Mouse (Mus musculus): ENCODE data around the gene Slc22a4. TPM values are rescaled to one million over a fixed set of nuclear protein-coding genes. Genes with fewer than 3 reads are reported as not detected.
"Not testable (repeated sequence)": the region's sequence is repeated elsewhere in the genome, so short reads cannot be mapped to it uniquely, and the experiment has no call there.

Gene Slc22a4
- total RNA-seq, 2 experiments from 2014 or later: 4.6 to 5.8 TPM

GRCm38 (mm10) chr11:54058056-54058617 is 30.2 kb upstream of the Slc22a4 start:
- DNase-seq: no peak

GRCm38 (mm10) chr11:54057428-54057827 is 29.5 kb upstream of the Slc22a4 start:
- no peak for DNase-seq

GRCm38 (mm10) chr11:54056132-54056531 is 28.2 kb upstream of the Slc22a4 start:
- DNase-seq: no peak

- DNase-seq: peak; percentile 64 to 78
These were observed 26.4 kb upstream of the Slc22a4 start for GRCm38 (mm10) chr11:54054257-54054656.

GRCm38 (mm10) chr11:54053090-54053489 is 25.2 kb upstream of the Slc22a4 start:
- no peak for DNase-seq

- no peak for DNase-seq
These were observed 24.2 kb upstream of the Slc22a4 start for GRCm38 (mm10) chr11:54052128-54052527.

- no peak for DNase-seq
These were observed 23.3 kb upstream of the Slc22a4 start for GRCm38 (mm10) chr11:54051161-54051560.

- no peak for DNase-seq
These were observed 22.3 kb upstream of the Slc22a4 start for GRCm38 (mm10) chr11:54050205-54050604.

- DNase-seq: no peak
These were observed 12.8 kb upstream of the Slc22a4 start for GRCm38 (mm10) chr11:54040676-54041075.

- DNase-seq: not testable (repeated sequence)
These were observed 5.0 kb upstream of the Slc22a4 start for GRCm38 (mm10) chr11:54032872-54033271.

GRCm38 (mm10) chr11:54028997-54029396 is 1.1 kb upstream of the Slc22a4 start:
- no peak for DNase-seq

- no peak for DNase-seq
These were observed 503 bp downstream of the Slc22a4 start for GRCm38 (mm10) chr11:54027131-54028043.

- no peak for DNase-seq
These were observed 1.3 kb downstream of the Slc22a4 start for GRCm38 (mm10) chr11:54026491-54027041.

GRCm38 (mm10) chr11:54021396-54022093 is 6.3 kb downstream of the Slc22a4 start:
- no peak for DNase-seq

GRCm38 (mm10) chr11:54018893-54019732 is 8.8 kb downstream of the Slc22a4 start:
- no peak for DNase-seq

GRCm38 (mm10) chr11:54017596-54017995 is 10.3 kb downstream of the Slc22a4 start:
- no peak for DNase-seq

- no peak for DNase-seq
These were observed 11.8 kb downstream of the Slc22a4 start for GRCm38 (mm10) chr11:54016051-54016450.

GRCm38 (mm10) chr11:54012961-54013360 is 14.9 kb downstream of the Slc22a4 start:
- DNase-seq: no peak

GRCm38 (mm10) chr11:54011255-54011654 is 16.6 kb downstream of the Slc22a4 start:
- no peak for DNase-seq

- peak; percentile 49 to 75 for DNase-seq
These were observed 19.4 kb downstream of the Slc22a4 start for GRCm38 (mm10) chr11:54008416-54008920.

- no peak for DNase-seq
These were observed 20.2 kb downstream of the Slc22a4 start for GRCm38 (mm10) chr11:54007717-54008116.
